Mouse (Mus musculus) myocyte (in vitro differentiated cells): ENCODE results near the gene Selenoo. TPM values are rescaled to one million over a fixed set of nuclear protein-coding genes. Genes with fewer than 3 reads are reported as not detected.

Source experiments
- H3K27me3 ChIP-seq: one replicate; pipeline ENCODE4 v1.6.1; 2011; ENCODE audit not compliant: control insufficient read depth, insufficient read depth, insufficient read length
- H3K36me3 ChIP-seq: one replicate; pipeline ENCODE4 v1.6.1; 2011; ENCODE audit not compliant: control insufficient read depth, insufficient read depth
- H3K4me2 ChIP-seq: one replicate; pipeline ENCODE4 v1.6.1; 2011; ENCODE audit warnings: low read depth, control low read depth
- H3K4me3 ChIP-seq: one replicate; pipeline ENCODE4 v1.5.1; 2011; ENCODE audit warnings: mild to moderate bottlenecking, control low read depth, moderate library complexity
- H3K79me2 ChIP-seq: one replicate; pipeline ENCODE4 v1.6.1; 2011; ENCODE audit not compliant: control insufficient read depth, insufficient read depth
- H3ac ChIP-seq: one replicate; pipeline ENCODE4 v1.6.1; 2011; ENCODE audit not compliant: control insufficient read depth, insufficient read length
- CEBPB ChIP-seq: IDR thresholded peaks from 2 replicates; pipeline ENCODE4 v1.6.1; 2011; ENCODE audit warnings: mild to moderate bottlenecking, moderate library complexity; ENCODE audit not compliant: poor library complexity, insufficient read depth, severe bottlenecking
- E2F4 ChIP-seq: IDR thresholded peaks from one replicate; pipeline ENCODE4 v1.6.1; 2011; ENCODE audit warnings: mild to moderate bottlenecking, control low read depth, moderate library complexity; ENCODE audit not compliant: insufficient read depth
- MAX ChIP-seq: IDR thresholded peaks from one replicate; pipeline ENCODE4 v1.6.1; 2011; ENCODE audit warnings: low read depth, mild to moderate bottlenecking, control low read depth
- MYOD1 ChIP-seq, 3 experiments: IDR thresholded peaks; one replicate each; pipeline ENCODE4 v1.6.1; 2011; ENCODE audit warnings: control low read depth in 2 of 3, low read depth in 2 of 3, mild to moderate bottlenecking in 2 of 3, moderate library complexity in 1 of 3; ENCODE audit not compliant: insufficient read length in 2 of 3, control insufficient read depth in 1 of 3
- MYOG ChIP-seq, 3 experiments: IDR thresholded peaks; one replicate each; pipeline ENCODE4 v1.6.1; 2011; ENCODE audit warnings: control low read depth in 2 of 3, low read depth in 2 of 3, mild to moderate bottlenecking in 2 of 3; ENCODE audit not compliant: insufficient read length in 2 of 3, control insufficient read depth in 1 of 3, insufficient read depth in 1 of 3
- POLR2A ChIP-seq: IDR thresholded peaks from one replicate; pipeline ENCODE4 v1.6.1; 2011; ENCODE audit warnings: low read depth, mild to moderate bottlenecking, control low read depth, moderate library complexity; ENCODE audit not compliant: insufficient read length
- POLR2AphosphoS2 ChIP-seq: IDR thresholded peaks from one replicate; pipeline ENCODE4 v1.6.1; 2011; ENCODE audit warnings: low read depth, control low read depth; ENCODE audit not compliant: insufficient read length
- REST ChIP-seq: IDR thresholded peaks from one replicate; pipeline ENCODE4 v1.6.1; 2011; ENCODE audit warnings: mild to moderate bottlenecking, control low read depth, moderate library complexity; ENCODE audit not compliant: insufficient read depth, insufficient read length
- SRF ChIP-seq: IDR thresholded peaks from one replicate; pipeline ENCODE4 v1.6.1; 2011; ENCODE audit warnings: low read depth; ENCODE audit not compliant: control insufficient read depth, insufficient read length
- TCF12 ChIP-seq: IDR thresholded peaks from one replicate; pipeline ENCODE4 v1.6.1; 2011; ENCODE audit warnings: mild to moderate bottlenecking, control low read depth; ENCODE audit not compliant: poor library complexity, insufficient read depth, severe bottlenecking
- TCF3 ChIP-seq: IDR thresholded peaks from one replicate; pipeline ENCODE4 v1.6.1; 2011; ENCODE audit warnings: low read depth, control low read depth; ENCODE audit not compliant: insufficient read length
- USF1 ChIP-seq: IDR thresholded peaks from one replicate; pipeline ENCODE4 v1.6.1; 2011; ENCODE audit warnings: low read depth, mild to moderate bottlenecking, control low read depth, moderate library complexity
- polyA plus RNA-seq: library from polyadenylated mRNA; unstranded; fragments of >200 nt; fragmentation: generic; extraction: Trizol; gene quantifications from one replicate; pipeline ENCODE4 v1.2.1, GENCODE M21; 2012; ENCODE audit warnings: missing spikeins

The Selenoo gene
- polyA plus RNA-seq, 1 experiment, result 23.8 TPM

GRCm38 (mm10) chr15:89062518-89062910 is 26.4 kb upstream of the Selenoo start:
- H3K4me3 ChIP-seq, result no peak overlapping the region
- H3K36me3 ChIP-seq, result no peaks in the 10 kb centered on the region
- H3ac ChIP-seq, result no peak overlapping the region
- no peaks in the 10 kb centered on the region for H3K79me2 ChIP-seq
- H3K4me2 ChIP-seq, result no peak overlapping the region
- TF ChIP-seq TCF3 (no peak), TCF12 (no peak), MYOD1 (IDR thresholded peaks at IDR 0.05; ENCODE audit: control insufficient read depth in 1 of 3, insufficient read length in 2 of 3, low read depth in 2 of 3) (no peak), E2F4 (no peak), USF1 (no peak), SRF (no peak), POLR2AphosphoS2 (no peak), MYOG (IDR thresholded peaks at IDR 0.05; ENCODE audit: control insufficient read depth in 1 of 3, insufficient read depth in 1 of 3, insufficient read length in 2 of 3, low read depth in 2 of 3) (no peak), CEBPB (no peak)
- H3K27me3 ChIP-seq, result peaks cover 95% of the 10 kb centered on the region

DNA sequence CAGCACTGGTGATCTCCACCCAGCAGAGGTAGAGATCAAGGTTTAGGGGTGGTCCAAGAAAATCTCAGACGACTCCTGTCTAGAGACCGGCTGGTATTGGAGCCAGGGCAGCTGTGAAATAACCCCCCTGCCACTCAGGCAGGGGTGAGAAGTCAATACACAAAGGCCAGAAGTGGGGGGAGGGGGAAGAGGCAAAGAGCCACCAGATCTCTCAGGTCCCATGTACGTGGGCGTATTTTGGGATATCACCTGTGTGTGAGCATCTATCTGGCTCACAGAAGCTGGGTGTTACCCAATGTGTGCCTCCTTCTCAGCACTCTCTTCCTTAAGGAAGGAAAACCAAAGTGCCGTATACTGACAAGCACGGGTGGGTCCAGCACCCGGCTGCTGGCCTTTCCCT is 25.9 kb upstream of the Selenoo start:
- H3K4me3 ChIP-seq, result no peak overlapping the region
- no peak for TF ChIP-seq POLR2AphosphoS2
- no peak for TF ChIP-seq USF1
- TF ChIP-seq POLR2A, result no peak
- no peak for TF ChIP-seq TCF3
- no peak for TF ChIP-seq TCF12
- no peak for TF ChIP-seq CEBPB
- TF ChIP-seq MYOG (IDR thresholded peaks at IDR 0.05; ENCODE audit: control insufficient read depth in 1 of 3, insufficient read depth in 1 of 3, insufficient read length in 2 of 3, low read depth in 2 of 3), result no peak
- no peak for TF ChIP-seq E2F4
- TF ChIP-seq MYOD1 (IDR thresholded peaks at IDR 0.05; ENCODE audit: control insufficient read depth in 1 of 3, insufficient read length in 2 of 3, low read depth in 2 of 3), result no peak
- no peak for TF ChIP-seq SRF
- no peak for TF ChIP-seq MAX
- TF ChIP-seq REST, result no peak
- H3K79me2 ChIP-seq, result no peaks in the 10 kb centered on the region
- no peak overlapping the region for H3ac ChIP-seq
- no peak overlapping the region for H3K4me2 ChIP-seq
- H3K36me3 ChIP-seq, result no peaks in the 10 kb centered on the region
- peaks cover 95% of the 10 kb centered on the region for H3K27me3 ChIP-seq

GRCm38 (mm10) chr15:89063536-89063935 is 25.3 kb upstream of the Selenoo start:
- no peaks in the 10 kb centered on the region for H3K36me3 ChIP-seq
- no peak overlapping the region for H3K4me3 ChIP-seq
- TF ChIP-seq SRF (no peak), MYOD1 (IDR thresholded peaks at IDR 0.05; ENCODE audit: control insufficient read depth in 1 of 3, insufficient read length in 2 of 3, low read depth in 2 of 3) (peak in 2 of 3 experiments; percentile 61 to 83), E2F4 (no peak), MYOG (IDR thresholded peaks at IDR 0.05; ENCODE audit: control insufficient read depth in 1 of 3, insufficient read depth in 1 of 3, insufficient read length in 2 of 3, low read depth in 2 of 3) (peak in 1 of 3 experiments; percentile 16)
- peaks cover 97% of the 10 kb centered on the region for H3K27me3 ChIP-seq
- H3K4me2 ChIP-seq, result no peak overlapping the region
- no peaks in the 10 kb centered on the region for H3K79me2 ChIP-seq
- H3ac ChIP-seq, result no peak overlapping the region

DNA sequence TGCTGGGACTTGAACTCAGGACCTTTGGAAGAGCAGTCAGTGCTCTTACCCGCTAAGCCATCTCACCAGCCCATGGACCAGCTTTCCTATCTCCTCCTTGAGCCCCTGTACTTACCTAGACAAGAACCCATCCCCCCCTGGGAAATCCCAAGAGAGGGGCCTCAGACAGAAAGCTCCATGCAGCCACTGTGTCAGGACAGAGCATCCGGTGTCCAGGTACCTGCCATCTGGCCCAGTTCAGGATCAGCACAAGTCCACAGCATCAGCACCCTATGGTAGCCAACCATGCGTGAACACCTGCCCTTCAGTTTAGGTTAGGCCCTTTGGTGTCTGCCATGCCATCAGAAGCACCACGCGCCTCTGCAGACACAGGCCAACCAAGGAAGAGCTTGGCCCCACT is 24.0 kb upstream of the Selenoo start:
- TF ChIP-seq REST (no peak), TCF12 (no peak), SRF (no peak), E2F4 (no peak), MAX (no peak), POLR2AphosphoS2 (no peak)
- Histone ChIP-seq H3K4me3 (no peak overlapping the region), H3K4me2 (no peak overlapping the region), H3ac (no peak overlapping the region), H3K36me3 (no peaks in the 10 kb centered on the region), H3K27me3 (peaks cover 97% of the 10 kb centered on the region), H3K79me2 (no peaks in the 10 kb centered on the region)

DNA sequence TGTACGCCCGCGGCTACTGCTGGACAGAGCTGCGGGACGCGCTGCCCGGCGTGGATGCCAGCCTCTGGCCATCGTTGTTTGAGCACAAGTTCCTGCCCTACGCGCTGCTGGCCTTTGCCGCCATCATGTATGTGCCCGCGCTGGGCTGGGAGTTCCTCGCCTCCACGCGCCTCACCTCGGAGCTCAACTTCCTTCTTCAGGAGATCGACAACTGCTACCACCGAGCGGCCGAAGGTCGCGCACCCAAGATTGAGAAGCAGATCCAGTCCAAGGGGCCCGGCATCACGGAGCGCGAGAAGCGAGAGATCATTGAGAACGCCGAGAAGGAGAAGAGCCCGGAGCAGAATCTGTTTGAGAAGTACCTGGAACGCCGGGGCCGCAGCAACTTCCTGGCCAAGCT is 21.3 kb upstream of the Selenoo start:
- H3K36me3 ChIP-seq, result no peaks in the 10 kb centered on the region
- no peak overlapping the region for H3ac ChIP-seq
- H3K4me2 ChIP-seq, result no peak overlapping the region
- H3K27me3 ChIP-seq, result peaks cover 72% of the 10 kb centered on the region
- TF ChIP-seq USF1, result no peak
- no peak for TF ChIP-seq MAX
- TF ChIP-seq POLR2AphosphoS2, result no peak
- TF ChIP-seq TCF12, result no peak
- TF ChIP-seq TCF3, result no peak
- no peak for TF ChIP-seq SRF
- no peak for TF ChIP-seq CEBPB
- TF ChIP-seq E2F4, result no peak
- no peak for TF ChIP-seq MYOG (IDR thresholded peaks at IDR 0.05; ENCODE audit: control insufficient read depth in 1 of 3, insufficient read depth in 1 of 3, insufficient read length in 2 of 3, low read depth in 2 of 3)
- TF ChIP-seq REST, result no peak
- no peak for TF ChIP-seq MYOD1 (IDR thresholded peaks at IDR 0.05; ENCODE audit: control insufficient read depth in 1 of 3, insufficient read length in 2 of 3, low read depth in 2 of 3)
- no peak for TF ChIP-seq POLR2A
- no peaks in the 10 kb centered on the region for H3K79me2 ChIP-seq
- H3K4me3 ChIP-seq, result no peak overlapping the region
